Mouse (Mus musculus) left cerebral cortex, postnatal 14 days (tissue): ENCODE measurements around the gene Aldh16a1. TPM values are rescaled to one million over a fixed set of nuclear protein-coding genes. Genes with fewer than 3 reads are reported as not detected.
"Not testable (repeated sequence)": the region's sequence is repeated elsewhere in the genome, so short reads cannot be mapped to it uniquely, and the experiment has no call there.

Source experiments
- DNase-seq, 2 experiments: peaks; one replicate each; pipeline ENCODE4 v3.0.0; 2021 to 2022; ENCODE audit warnings: low spot score in 2 of 2, mixed read lengths in 1 of 2
- intact Hi-C: fragments of 180-260 bp; cut with DNase I; formaldehyde crosslinking; loops from one replicate; pipeline ENCODE4 v1.15.1; 2025
- total RNA-seq, 2 experiments: library from RNA; stranded (reverse); gene quantifications; 2 replicates each; pipeline ENCODE4 v1.2.3; 2021

The Aldh16a1 gene
- total RNA-seq, 2 experiments from 2014 or later: 10.7 to 13.5 TPM

- intact Hi-C loops: no loop called here
- DNase-seq: no peak
Measured at GRCm38 (mm10) chr7:45126147-45126843, 28.1 kb downstream of the Aldh16a1 start.

- intact Hi-C loops: not testable (repeated sequence)
Measured at GRCm38 (mm10) chr7:45125649-45126048, 28.7 kb downstream of the Aldh16a1 start.

DNA sequence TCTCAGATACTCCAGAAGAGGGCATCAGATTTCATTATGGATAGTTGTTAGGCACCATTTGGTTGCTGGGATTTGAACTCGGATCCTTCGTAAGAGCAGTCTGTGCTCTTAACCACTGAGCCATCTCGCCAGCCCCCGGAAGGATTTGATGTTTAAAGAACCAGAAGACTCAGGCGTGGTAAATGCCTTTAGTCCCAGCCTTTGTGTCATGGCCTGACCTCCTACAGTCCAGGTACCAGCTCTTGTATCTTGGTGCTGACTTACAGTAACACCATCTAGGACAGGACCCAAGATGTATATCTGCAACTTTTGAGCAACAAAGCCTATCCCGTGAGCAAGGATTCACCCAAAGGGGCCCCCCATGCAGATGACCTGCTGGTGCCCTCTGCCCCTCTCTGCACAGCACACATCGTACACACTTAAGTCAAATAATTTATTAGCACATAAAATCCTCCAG is 29.2 kb downstream of the Aldh16a1 start:
- DNase-seq: peak in 1 of 2 experiments; percentile 55
- intact Hi-C loops: no loop called here

More at GRCm38 (mm10) chr7:45125649-45126048, 28.7 kb downstream of the Aldh16a1 start:
- DNase-seq: not testable (repeated sequence)

GRCm38 (mm10) chr7:45124224-45125143 is 29.9 kb downstream of the Aldh16a1 start, which contains the start of gene Rps11:
Gene Rps11 (minus strand): TSS chr7:45124439.
- intact Hi-C loops: loop anchor here (5.0 kb wide), 1 partner anchor 42 kb away; no protein-coding TSS in a partner anchor
- peak; percentile 99 for DNase-seq

DNA sequence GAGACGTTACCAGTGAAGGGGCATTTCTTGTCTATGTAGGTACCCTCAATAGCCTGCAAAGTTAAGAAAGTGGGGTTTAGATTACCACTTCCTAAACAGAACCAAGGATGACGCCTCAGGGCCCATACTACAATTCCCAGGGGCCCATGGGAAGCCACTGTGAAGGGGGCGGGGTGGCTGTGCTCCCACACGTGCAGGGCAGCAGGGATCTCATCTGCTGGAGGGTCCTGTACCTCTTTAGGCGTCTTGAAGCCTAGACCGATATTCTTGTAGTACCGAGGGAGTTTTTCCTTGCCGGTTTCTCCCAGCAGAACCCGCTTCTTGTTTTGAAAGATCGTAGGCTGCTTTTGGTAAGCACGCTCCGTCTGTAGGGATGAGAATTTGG is 31.2 kb downstream of the Aldh16a1 start:
- DNase-seq: no peak
- intact Hi-C loops: loop anchor here (5.0 kb wide), 1 partner anchor 41 kb away; no protein-coding TSS in a partner anchor

DNA sequence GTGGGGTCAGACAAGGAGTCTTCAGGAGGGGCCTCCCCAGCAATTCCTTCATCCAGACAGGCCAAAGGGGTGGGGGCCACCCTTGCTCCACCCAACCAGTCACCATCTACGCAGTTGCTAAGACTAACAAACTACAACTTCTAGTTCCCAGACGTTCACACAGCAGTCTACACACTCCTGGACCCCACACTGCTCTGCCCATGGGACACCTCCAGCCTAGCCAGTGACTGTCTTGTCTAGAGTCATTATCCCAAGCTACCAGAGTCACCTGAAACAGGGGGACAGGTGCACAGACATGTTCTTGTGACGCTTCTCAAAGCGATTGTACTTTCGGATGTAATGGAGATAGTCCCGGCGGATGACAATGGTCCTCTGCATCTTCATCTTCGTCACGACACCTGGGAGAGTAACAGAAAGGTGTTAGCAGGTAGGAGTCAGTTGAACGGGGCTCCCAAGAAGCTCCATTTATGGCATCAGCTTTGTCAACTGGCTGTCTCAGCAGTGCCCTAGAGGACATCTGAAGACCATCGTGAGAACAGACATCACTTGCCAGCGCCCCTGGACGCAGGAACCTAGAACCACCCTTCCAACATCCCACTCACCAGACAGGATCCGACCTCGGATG is 31.7 kb downstream of the Aldh16a1 start:
- DNase-seq: no peak
- intact Hi-C loops: loop anchor here (5.0 kb wide), 1 partner anchor 40 kb away; no protein-coding TSS in a partner anchor

DNA sequence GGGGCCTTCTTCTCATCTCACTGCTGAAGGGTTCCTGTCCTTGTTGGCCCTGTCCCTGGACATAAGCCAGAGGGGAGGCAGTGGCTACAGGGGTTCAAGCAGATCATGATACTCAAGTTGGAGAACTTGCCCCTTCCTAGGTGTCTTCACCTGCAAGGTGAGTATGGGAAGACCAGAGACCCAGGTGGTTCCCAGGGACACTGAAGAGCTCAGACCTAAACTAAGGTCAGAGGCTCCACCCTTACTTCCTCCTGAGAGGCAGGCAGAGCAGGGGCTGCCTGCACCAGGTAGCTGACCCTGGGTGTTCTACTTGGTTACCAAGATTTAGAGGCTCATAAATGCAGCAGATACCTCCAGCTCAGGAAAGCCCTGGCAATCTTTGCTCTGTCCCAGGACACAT is 32.4 kb downstream of the Aldh16a1 start:
- DNase-seq: no peak

GRCm38 (mm10) chr7:45121404-45121803 is 33.0 kb downstream of the Aldh16a1 start:
- intact Hi-C loops: loop anchor here (5.0 kb wide), 1 partner anchor 39 kb away; no protein-coding TSS in a partner anchor
- no peak for DNase-seq

More for the DNA sequence above, 32.4 kb downstream of the Aldh16a1 start:
- intact Hi-C loops: loop anchor here (5.0 kb wide), 1 partner anchor 40 kb away; no protein-coding TSS in a partner anchor

GRCm38 (mm10) chr7:45119780-45120709 is 34.3 kb downstream of the Aldh16a1 start:
- no peak for DNase-seq
- intact Hi-C loops: loop anchor here (5.0 kb wide), 1 partner anchor 38 kb away; no protein-coding TSS in a partner anchor

- intact Hi-C loops: no loop called here
Measured at GRCm38 (mm10) chr7:45118336-45118735, 36.0 kb downstream of the Aldh16a1 start.

GRCm38 (mm10) chr7:45117566-45117965 is 36.8 kb downstream of the Aldh16a1 start:
- DNase-seq: no peak
- intact Hi-C loops: no loop called here

More at GRCm38 (mm10) chr7:45118336-45118735, 36.0 kb downstream of the Aldh16a1 start:
- no peak for DNase-seq

- intact Hi-C loops: no loop called here
- DNase-seq: no peak
Measured at GRCm38 (mm10) chr7:45113476-45113875, 40.9 kb downstream of the Aldh16a1 start.

GRCm38 (mm10) chr7:45112529-45112928 is 41.9 kb downstream of the Aldh16a1 start:
- intact Hi-C loops: no loop called here
- DNase-seq: no peak

DNA sequence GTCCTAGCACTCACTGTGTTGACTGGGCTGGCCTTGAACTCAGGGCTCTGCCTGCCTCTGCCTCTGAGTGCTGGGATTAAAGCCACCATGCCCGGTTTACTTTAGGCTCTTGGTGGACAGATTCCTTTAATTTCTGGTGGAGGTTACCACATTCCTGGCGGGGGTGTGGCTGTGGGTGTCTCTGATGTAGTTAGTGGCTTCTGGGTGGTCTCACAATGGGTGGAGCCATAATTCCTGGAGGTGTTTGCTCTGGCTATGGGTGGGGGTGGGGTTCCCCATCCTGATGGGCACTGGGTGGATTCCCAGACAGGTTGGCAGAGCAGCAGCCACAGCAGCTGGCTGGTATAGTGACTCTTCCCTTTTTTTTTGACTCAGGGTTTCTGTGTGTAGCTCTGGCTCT is 42.4 kb downstream of the Aldh16a1 start:
- intact Hi-C loops: no loop called here
- no peak for DNase-seq

DNA sequence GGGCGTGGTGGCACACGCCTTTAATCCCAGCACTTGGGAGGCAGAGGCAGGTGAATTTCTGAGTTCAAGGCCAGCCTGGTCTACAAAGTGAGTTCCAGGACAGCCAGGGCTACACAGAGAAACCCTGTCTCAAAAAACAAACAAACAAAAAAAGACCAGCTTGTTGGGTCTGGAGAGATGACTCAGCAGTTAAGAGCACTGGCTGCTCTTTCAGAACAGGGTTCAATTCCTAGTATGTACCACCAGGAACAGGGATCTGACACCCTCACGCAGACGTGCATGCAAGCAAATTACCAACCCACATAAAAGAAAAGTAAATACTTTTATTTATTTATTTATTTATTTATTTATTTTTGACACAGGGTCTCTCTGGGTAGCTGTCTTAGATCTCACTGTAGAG is 44.3 kb downstream of the Aldh16a1 start:
- DNase-seq, intact Hi-C loops: not testable (repeated sequence)

GRCm38 (mm10) chr7:45107052-45107645 is 47.2 kb downstream of the Aldh16a1 start:
- no peak for DNase-seq
- intact Hi-C loops: loop anchor here (5.0 kb wide), 1 partner anchor 35 kb away; no protein-coding TSS in a partner anchor

DNA sequence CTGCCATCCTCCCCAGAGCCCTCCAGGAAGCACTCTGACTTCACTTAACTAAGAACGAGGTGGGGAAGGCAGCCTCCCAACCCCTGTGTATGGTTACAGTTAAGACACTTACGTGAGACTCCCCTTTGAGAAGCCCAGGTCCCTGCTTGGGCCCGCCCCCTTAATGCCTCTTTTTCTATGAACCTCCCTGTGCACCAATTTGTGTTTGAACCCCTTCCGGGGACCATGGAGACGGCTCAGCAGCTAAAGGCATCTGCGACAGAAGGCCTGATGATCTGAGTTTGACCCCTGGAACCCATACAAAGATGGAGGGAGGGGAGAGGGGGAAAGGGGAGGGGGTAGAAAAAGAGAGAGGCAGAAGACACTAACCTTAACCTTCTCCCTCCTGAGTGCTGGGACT is 47.9 kb downstream of the Aldh16a1 start:
- no peak for DNase-seq
- intact Hi-C loops: loop anchor here (5.0 kb wide), 1 partner anchor 34 kb away; no protein-coding TSS in a partner anchor

DNA sequence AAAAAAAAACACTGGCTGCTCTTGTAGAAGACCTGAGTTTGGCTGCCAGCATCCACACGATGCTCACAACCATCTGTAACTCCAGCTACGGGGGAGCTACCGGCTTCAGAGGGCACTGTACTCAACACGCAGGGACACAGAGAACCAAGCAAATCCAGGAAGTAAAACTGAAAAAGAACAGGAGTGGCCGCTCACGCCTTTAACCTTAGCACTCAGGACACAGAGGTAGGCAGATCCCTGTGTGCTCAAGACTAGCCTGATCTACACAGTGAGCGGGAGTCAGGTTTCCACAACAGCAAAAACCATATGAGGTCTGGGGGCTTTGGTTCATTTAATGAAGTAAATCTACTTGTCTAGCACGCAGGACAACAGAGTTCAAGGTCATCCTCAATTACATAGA is 48.9 kb downstream of the Aldh16a1 start:
- DNase-seq: no peak
- intact Hi-C loops: loop anchor here (5.0 kb wide), 1 partner anchor 33 kb away; no protein-coding TSS in a partner anchor
